Mouse (Mus musculus): Measurements from ENCODE around the gene Ccs.

GRCm38 (mm10) chr19:4782891-4783290, 56.2 kb downstream of the Ccs start:
- no peak for TF ChIP-seq POLR2A (IDR thresholded peaks at IDR 0.05; ENCODE audit: low read depth, low read length)
- no peak for TF ChIP-seq CTCF (IDR thresholded peaks at IDR 0.05; ENCODE audit: borderline replicate concordance, insufficient read depth, low read length)

Measured in embryonic fibroblast, embryonic 13.5 days (primary cell).